In the genomic region with DNA sequence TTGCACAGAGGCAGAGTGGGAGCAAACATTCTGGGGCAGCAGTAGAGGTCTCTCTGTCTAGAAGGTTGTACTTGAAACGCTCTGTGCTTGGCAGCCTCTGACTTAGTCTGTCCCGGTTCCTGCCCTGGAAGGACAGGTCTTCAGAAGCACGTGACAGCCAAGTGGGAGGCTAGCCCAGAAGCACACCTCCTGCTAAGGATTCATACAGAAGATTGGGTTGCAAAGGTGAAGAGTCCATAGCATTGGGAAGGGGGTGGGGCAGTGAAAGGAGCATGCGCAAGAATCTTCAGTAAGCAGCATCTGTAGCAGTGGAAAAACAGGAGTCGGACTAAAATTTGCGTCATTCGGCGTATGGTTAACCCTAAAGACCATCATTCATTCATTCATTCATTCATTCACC, we compare ENCODE assay signal across 13 mouse cellular contexts. TPM values are rescaled to one million over a fixed set of nuclear protein-coding genes. Genes with fewer than 3 reads are reported as not detected.
"Had no signal": no experiment of that assay in that cellular context is flagged by ENCODE, and none has a peak within 500 bp of the region (broad histone marks: within the 10 kb centered on the region; RNA-seq: fewer than 3 reads in every experiment).

No protein-coding gene starts in this region.

- H3K4me2 ChIP-seq: limb, embryonic 12.5 days; neural tube, embryonic 15.5 days had no signal

- H3K36me3 ChIP-seq: limb, embryonic 12.5 days; midbrain, embryonic 10.5 days; neural tube, embryonic 15.5 days had no signal

- H3K9ac ChIP-seq: limb, embryonic 12.5 days; liver, embryonic 14.5 days; neural tube, embryonic 15.5 days had no signal

- H3K4me1 ChIP-seq: midbrain, embryonic 10.5 days had no signal

- H3K27ac ChIP-seq: layer of hippocampus, adult 2 months; limb, embryonic 12.5 days; liver, embryonic 14.5 days; midbrain, embryonic 10.5 days; neural tube, embryonic 15.5 days had no signal

- H3K27me3 ChIP-seq: neural tube, embryonic 15.5 days had no signal

- H3K4me3 ChIP-seq: layer of hippocampus, adult 2 months; limb, embryonic 12.5 days; midbrain, embryonic 10.5 days; myocyte; neural tube, embryonic 15.5 days had no signal

- DNase-seq: kidney, postnatal 10 days; kidney, postnatal 4 days; liver; lung, adult 18-20 months; midbrain, embryonic 14.5 days; right cerebral cortex, adult 18-20 months; right cerebral cortex, postnatal 25 days had no signal

- H3K9me3 ChIP-seq: limb, embryonic 12.5 days; midbrain, embryonic 10.5 days; neural tube, embryonic 15.5 days had no signal

RNA-seq across cellular contexts. Expression of a gene that starts 5.8 kb away (rescaled TPM):
- polyA plus RNA-seq: myocyte had no signal
